Mouse (Mus musculus): Measurements from ENCODE around the gene Trim16.
A peak's percentile ranks its signal among the peaks of the same experiment; 100 is the strongest.

The Trim16 gene

GRCm38 (mm10) chr11:62820059-62820541 is at the start of gene Trim16:
Gene Trim16 (plus strand): TSS chr11:62820231.
- DNase-seq (ENCODE audit: extremely low spot score), result peak; percentile 65

DNA sequence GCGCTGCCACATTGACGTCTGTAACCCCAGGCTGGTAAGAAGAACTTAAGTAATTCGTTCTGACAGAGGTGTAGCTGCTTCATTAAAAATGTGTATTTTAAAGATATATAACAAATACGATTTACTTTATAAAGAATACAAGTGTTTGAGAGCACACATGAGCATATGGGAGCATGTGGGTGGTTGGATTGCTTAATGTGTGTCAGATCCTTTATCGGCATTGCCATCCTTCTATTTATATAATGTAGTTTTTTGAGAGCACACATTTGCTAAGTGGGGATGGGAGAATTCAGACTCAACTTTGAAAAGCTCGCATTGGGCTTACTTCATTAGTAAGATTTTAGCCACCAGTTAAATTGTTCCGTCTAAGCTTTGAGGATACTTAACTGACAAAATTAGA is 43.5 kb upstream of the Trim16 start:
- no peak for DNase-seq (ENCODE audit: extremely low spot score)

DNA sequence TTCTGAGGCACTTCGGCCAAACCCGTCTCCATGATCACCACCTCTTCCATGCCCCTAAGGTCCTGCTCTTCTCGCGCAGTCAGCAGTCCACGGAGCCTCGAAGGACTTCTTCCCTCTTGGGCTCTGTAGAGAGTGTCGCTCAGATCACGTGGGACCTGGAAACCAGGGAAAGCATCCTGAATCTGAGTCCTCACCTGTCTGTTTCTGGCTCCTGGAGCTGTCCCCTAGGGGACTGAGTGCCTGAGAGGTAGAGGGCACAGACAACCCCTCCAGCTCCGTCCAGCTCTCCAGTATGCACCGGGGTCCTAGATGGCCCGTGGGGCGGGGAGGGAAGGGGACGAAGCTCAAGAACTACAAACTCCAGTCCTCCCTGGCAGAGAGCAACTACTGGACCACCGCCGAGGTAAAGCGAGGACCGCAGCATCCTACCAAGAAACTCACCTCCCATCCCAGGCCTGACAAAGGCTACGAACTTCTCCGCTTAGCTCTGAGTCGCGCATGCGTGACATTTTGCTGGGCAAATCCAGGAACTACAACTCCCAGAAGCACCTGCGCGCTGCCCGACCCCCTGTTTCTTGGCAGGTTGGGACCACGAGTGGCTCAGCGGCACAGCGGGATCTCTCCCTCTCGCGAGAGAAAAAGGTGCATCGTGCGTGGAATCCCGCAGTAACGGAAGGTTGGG is 31.0 kb upstream of the Trim16 start, which contains the start of gene Zfp286:
Zfp286 (minus strand) TSS at position 528 of the 682 bp plus-strand sequence.
- peak; percentile 91 for DNase-seq (ENCODE audit: extremely low spot score)

DNA sequence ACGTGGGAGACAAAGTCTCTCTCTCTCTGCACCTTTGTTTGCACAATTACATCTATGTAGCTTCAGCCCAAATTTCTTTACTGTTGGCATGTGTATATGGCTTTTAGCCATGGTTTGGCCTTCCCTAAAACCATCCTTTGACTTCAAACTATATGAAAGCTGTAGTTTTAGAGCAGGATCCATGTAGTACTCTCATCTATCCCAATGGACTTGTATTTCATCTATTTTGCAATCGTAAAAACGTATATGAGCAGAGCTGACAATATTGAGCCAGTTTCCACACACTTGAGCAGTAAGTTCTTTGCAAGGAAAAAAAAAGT is 30.5 kb upstream of the Trim16 start:
- no peak for DNase-seq (ENCODE audit: extremely low spot score)

DNA sequence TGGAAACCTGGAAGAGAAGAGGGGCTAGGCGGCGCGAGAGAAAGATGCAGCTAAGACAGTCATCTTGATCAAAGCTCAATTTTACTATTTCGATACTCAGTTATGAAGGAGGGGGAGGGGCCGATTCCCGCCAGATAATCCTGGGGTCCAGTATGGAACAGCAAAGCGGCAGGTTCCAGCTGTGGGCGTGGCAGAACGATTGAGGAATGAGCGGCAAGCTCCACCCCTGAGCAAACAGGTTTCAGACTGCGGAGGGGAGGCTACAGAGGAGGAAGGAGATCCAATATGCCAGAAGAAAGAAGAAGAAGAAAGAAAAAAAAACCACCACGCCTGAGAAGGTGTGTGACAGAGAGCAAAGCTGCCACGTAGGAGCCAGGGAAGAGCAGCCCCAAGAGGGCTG is 15.9 kb upstream of the Trim16 start:
- DNase-seq (ENCODE audit: extremely low spot score), result no peak

- DNase-seq (ENCODE audit: extremely low spot score), result no peak
Observed at GRCm38 (mm10) chr11:62807965-62808364, 12.1 kb upstream of the Trim16 start.

DNA sequence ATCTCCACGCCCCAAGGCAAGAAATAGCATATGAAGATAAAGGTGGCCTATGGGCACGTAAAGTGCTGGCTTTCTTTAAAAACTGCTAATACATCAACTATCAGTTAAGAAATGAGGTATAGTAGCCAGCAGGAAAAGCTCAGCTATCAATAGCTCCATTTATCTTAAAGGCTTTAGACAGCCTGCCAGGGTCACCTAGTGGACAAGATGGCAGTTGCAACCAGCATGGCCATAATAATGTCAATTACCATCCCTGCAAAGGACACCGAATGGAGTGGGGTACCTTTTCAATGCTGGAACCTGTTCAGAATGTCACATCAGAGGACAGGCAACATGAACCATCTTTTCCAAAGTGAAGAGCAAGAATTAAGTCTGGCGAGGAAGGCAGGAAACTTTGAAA is 10.8 kb upstream of the Trim16 start:
- no peak for DNase-seq (ENCODE audit: extremely low spot score)

- no peak for DNase-seq (ENCODE audit: extremely low spot score)
Observed at GRCm38 (mm10) chr11:62812268-62812667, 7.8 kb upstream of the Trim16 start.

- no peak for DNase-seq (ENCODE audit: extremely low spot score)
Observed at GRCm38 (mm10) chr11:62813497-62813896, 6.5 kb upstream of the Trim16 start.

GRCm38 (mm10) chr11:62813970-62814624 is 5.9 kb upstream of the Trim16 start:
- no peak for DNase-seq (ENCODE audit: extremely low spot score)

DNA sequence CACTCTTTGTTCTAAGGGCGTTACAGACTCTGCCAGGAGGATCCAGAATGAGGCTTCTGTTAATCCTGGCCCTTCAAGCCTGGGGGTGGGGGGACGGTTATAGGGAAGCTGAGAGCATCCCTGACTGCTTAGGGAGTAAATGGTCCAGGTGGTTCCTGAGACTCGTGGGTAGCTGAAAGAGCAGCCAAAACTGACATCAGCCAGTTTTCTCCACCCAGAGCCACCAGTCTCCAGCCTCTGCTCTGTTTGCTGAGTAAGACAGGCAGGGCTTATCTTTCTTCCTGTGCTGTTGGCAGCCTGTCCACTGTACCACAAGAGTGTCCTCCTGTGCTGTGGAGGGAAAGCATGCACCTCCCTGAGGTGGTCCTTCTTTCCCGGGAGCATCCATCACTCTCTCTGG is 5.4 kb upstream of the Trim16 start:
- no peak for DNase-seq (ENCODE audit: extremely low spot score)

DNA sequence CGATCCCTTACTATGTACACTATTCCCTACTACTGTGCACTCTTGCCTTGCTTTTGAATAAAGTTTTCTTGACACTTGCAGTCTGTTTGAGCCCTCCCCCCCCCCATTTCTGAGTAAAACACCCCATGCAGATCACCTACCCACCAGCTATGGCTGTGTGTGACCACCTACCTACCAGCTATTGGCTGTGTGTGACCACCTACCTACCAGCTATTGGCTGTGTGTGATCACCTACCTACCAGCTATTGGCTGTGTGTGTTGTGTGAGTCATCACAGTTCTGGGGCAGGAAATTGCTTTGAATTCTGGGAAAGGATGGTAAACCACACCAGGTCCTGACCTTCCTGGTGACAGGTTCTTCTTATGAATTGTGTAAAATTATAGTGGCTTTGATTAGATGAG is 4.6 kb upstream of the Trim16 start:
- DNase-seq (ENCODE audit: extremely low spot score), result no peak

- no peak for DNase-seq (ENCODE audit: extremely low spot score)
Observed at GRCm38 (mm10) chr11:62816591-62816990, 3.4 kb upstream of the Trim16 start.

DNA sequence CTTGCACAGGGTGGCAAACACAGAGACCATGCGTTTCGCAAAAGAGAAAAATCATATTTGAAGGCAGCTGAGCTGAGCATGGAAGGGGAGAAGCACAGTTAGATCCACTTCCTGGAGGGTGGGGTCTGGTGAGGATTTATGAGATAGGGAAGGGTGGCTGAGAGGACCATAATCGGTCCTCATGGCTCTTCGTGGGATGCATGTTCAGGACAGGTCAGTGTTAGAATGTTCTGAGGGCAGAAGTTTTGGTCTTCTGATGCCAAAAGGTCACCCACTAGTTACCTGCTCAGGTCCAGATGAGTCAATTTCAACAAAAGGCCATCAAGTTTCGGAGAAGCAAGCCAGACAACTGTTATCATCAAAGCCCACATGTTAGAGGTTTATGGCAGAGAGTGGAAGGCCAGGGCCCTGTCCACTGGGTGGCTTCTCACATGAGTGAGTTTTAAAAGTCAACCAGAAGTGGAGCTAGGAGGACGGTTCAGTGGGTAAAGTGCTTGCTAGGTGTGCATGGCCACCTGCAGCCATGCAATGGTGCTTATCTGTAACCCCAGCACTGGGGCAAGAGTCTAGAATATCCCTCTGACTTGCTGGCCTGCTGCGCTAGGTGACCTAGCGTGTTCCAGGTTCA is 858 bp upstream of the Trim16 start:
- no peak for DNase-seq (ENCODE audit: extremely low spot score)

DNA sequence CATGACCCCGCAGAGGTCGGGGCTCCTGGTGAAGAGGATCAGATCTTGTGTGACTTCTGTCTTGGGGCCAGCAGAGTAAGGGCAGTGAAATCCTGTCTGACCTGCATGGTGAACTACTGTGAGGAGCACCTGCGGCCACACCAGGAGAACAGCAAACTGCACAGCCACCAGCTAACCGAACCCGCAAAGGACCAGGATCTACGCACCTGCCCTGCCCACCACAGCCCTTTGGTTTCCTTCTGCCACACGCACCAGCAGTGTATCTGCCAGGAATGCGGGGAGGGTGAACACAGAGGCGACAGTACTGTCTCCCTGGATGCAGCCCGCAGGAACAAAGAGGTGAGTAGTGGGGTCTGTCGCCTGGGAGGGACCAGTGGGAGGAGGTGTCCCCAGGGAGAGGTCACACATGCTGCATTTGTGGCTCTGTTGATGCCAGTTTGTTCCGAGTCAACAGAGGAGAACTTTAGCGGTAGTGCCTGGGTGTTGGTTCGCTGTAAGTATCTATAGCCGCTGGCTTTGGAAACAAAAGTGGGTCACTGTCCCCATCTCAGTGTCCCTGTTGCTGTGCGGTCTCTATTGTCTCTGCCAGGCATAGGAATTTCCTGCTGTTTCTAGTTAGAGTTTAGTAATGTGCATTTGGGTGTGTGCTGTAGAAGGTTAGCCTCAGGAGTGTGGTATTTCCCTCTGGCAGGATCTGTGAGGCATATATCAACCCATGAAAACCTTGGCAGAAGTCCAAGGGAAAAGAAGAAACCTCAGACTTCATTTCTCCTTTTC is 818 bp downstream of the Trim16 start:
- peak; percentile 39 for DNase-seq (ENCODE audit: extremely low spot score)

GRCm38 (mm10) chr11:62821893-62822292 is 1.9 kb downstream of the Trim16 start:
- no peak for DNase-seq (ENCODE audit: extremely low spot score)

GRCm38 (mm10) chr11:62824211-62824610 is 4.2 kb downstream of the Trim16 start:
- no peak for DNase-seq (ENCODE audit: extremely low spot score)

- DNase-seq (ENCODE audit: extremely low spot score), result no peak
Observed at GRCm38 (mm10) chr11:62825222-62826105, 5.4 kb downstream of the Trim16 start.

- no peak for DNase-seq (ENCODE audit: extremely low spot score)
Observed at GRCm38 (mm10) chr11:62826106-62826733, 6.2 kb downstream of the Trim16 start.

DNA sequence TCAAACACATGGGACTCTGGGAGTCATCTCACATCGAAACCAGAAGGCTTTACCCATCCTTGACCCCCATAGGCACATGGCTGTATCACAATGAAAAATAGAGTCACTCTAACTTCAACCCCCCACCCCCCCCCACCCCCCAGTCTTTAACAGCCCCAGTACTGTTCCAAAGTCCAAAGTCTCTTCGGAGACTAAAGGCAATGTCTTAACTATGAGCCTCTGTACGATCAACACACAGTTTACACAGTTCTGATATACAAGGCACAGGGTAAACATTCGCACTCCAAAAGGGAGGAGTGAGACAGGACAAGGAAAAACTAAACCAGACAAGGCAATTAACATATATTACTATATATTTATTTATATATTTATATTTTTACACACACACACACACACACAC is 7.1 kb downstream of the Trim16 start:
- DNase-seq (ENCODE audit: extremely low spot score), result no peak

DNA sequence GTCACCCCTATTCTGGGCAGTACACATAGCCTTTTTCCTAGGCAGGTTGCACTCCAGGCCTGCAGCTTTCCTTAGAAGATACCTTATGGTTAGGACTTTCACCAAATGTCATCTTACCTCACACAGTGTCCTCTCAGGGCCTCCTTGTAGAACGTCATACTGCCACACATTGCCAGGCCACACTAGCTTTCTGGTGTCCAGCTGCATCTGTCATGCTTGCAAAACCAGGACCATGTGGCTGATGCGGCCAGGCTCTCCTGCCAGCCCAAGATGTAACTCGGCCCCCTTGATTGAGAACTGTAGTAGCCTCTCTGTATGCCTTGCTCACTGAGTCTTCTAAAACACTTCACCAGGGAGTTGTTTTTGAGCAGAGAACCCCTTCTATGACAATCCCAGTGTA is 7.9 kb downstream of the Trim16 start:
- DNase-seq (ENCODE audit: extremely low spot score), result no peak

All from embryo, embryonic 9.5 days (tissue).